Mouse (Mus musculus) spleen, adult 2 months (tissue): ENCODE results near the gene App. TPM values are rescaled to one million over a fixed set of nuclear protein-coding genes. Genes with fewer than 3 reads are reported as not detected.

Experiments
- DNase-seq, 2 experiments: peaks; one replicate each; pipeline versions ENCODE4 v3.0.0 to v3.0.0-alpha.2; 2012 to 2021; ENCODE audit warnings: low spot score in 2 of 2, low read depth in 1 of 2
- H3K27ac ChIP-seq: fragments of 200-500 bp; 2 replicates; pipeline ENCODE4 v1.5.1; 2012; ENCODE audit warnings: low read length, inconsistent platforms; ENCODE audit not compliant: insufficient read depth
- H3K27me3 ChIP-seq: fragments of 200-500 bp; 2 replicates; pipeline ENCODE4 v1.6.1; 2012; ENCODE audit warnings: mild to moderate bottlenecking, moderate library complexity, low read length, inconsistent platforms; ENCODE audit not compliant: control insufficient read depth, insufficient read depth
- H3K36me3 ChIP-seq: fragments of 200-500 bp; 2 replicates; pipeline ENCODE4 v1.6.1; 2012; ENCODE audit warnings: mild to moderate bottlenecking, low read length, inconsistent platforms; ENCODE audit not compliant: control insufficient read depth, insufficient read depth
- H3K4me1 ChIP-seq: fragments of 200-500 bp; 2 replicates; pipeline ENCODE4 v1.6.1; 2011; ENCODE audit warnings: inconsistent platforms; ENCODE audit not compliant: control insufficient read depth, insufficient read depth, insufficient read length
- H3K4me3 ChIP-seq: fragments of 200-500 bp; 2 replicates; pipeline ENCODE4 v1.5.1; 2011; ENCODE audit warnings: mild to moderate bottlenecking, inconsistent platforms; ENCODE audit not compliant: insufficient read depth, insufficient read length; ENCODE audit errors: extremely low read depth
- CTCF ChIP-seq: fragments of 200-500 bp; IDR thresholded peaks from 2 replicates; pipeline ENCODE4 v1.5.1; 2011; ENCODE audit warnings: mild to moderate bottlenecking, inconsistent platforms; ENCODE audit not compliant: insufficient read depth, insufficient read length, insufficient replicate concordance; ENCODE audit errors: extremely low read depth
- POLR2A ChIP-seq: fragments of 200-500 bp; IDR thresholded peaks from 2 replicates; pipeline ENCODE4 v1.6.1; 2011; ENCODE audit warnings: low read depth, low read length, inconsistent platforms
- WGBS: fragments of 180-500 bp; shearing (Covaris S2); methylation state at CpG from one replicate; pipeline ENCODE4 v1.1.7; 2018; 5-methylcytosine and 5-hydroxymethylcytosine counted together
- polyA plus RNA-seq: library from polyadenylated mRNA; depleted of rRNA; stranded (reverse); fragments of >200 nt; gene quantifications from 2 replicates; pipeline ENCODE4 v1.2.3, GENCODE M21; 2012

The App gene
- polyA plus RNA-seq, 1 experiment: 80.0 TPM

DNA sequence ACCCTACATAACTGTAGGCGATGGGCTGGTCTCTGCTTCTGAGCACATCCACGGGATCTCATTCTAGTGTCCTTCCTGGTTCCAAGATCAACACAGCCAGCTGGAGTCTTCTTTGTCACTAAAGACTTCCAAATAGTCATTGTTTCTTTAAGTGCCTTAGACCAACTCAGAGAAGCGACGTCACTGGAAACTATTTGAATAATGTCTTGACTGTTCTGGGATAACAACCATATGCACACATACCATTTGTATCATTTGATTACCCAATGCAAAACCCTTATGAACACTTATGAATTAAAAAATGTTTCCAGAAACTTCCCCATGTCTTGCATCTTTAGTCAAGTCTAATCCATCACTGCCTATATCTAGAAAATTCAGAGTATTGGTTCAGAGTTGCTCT is 37.5 kb downstream of the App start:
- TF ChIP-seq POLR2A (no peak), CTCF (no peak)
- WGBS: 91% methylated on average over 4 of the region's 4 CpGs
- H3K27ac ChIP-seq: no peak overlapping the region
- no peaks in the 10 kb centered on the region for H3K27me3 ChIP-seq
- no peak overlapping the region for H3K4me3 ChIP-seq
- DNase-seq: no peak
- no peaks in the 10 kb centered on the region for H3K4me1 ChIP-seq
- H3K36me3 ChIP-seq: no peaks in the 10 kb centered on the region

DNA sequence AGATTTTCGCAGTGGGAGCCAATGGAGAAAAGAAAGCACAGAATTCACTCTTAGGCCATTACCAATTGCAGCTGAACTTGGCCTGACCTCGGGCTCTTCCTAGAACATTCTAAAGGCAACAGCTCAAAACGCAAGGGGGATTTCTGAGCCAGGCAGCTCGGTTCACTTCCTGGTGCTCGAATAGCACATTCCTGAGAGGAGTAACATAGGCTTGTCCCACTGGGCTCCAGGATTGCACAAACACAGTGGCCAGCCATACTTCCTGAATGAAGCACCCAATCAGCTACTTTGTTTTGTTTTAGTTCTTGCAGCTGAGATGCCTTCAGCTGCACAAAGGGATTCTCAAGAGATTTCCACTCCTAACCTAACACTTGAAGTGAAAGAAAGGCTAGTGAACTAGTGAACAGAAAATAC is 40.1 kb downstream of the App start:
- no peak for DNase-seq
- no peak for TF ChIP-seq CTCF
- no peak for TF ChIP-seq POLR2A
- no peak overlapping the region for H3K27ac ChIP-seq
- no peak overlapping the region for H3K4me3 ChIP-seq
- no peaks in the 10 kb centered on the region for H3K4me1 ChIP-seq
- WGBS: 59% methylated on average over 5 of the region's 5 CpGs
- H3K36me3 ChIP-seq: no peaks in the 10 kb centered on the region
- H3K27me3 ChIP-seq: no peaks in the 10 kb centered on the region

DNA sequence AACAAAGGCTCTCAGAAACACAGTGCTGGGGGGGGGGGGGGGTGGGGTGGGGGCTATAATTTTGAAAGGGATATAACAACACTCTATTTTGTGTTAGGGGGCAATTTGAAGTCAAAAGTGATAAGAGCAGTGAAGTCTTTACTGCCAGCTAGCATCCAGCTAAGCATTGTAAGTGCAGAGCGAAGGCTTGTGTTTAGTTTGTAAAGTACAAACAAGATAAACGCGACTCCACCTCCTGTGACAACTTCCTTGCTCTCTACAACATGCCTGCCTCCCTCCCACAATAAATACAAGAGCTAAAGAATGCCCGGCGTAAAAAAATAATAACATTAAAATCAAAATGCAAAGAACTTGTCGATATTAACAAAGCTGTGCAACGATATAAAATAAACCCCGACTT is 40.5 kb downstream of the App start:
- DNase-seq: no peak
- TF ChIP-seq POLR2A: no peak
- TF ChIP-seq CTCF: no peak
- H3K27me3 ChIP-seq: no peaks in the 10 kb centered on the region
- no peak overlapping the region for H3K4me3 ChIP-seq
- no peak overlapping the region for H3K27ac ChIP-seq
- no peaks in the 10 kb centered on the region for H3K4me1 ChIP-seq
- no peaks in the 10 kb centered on the region for H3K36me3 ChIP-seq
- WGBS: 77% methylated on average over 8 of the region's 8 CpGs

DNA sequence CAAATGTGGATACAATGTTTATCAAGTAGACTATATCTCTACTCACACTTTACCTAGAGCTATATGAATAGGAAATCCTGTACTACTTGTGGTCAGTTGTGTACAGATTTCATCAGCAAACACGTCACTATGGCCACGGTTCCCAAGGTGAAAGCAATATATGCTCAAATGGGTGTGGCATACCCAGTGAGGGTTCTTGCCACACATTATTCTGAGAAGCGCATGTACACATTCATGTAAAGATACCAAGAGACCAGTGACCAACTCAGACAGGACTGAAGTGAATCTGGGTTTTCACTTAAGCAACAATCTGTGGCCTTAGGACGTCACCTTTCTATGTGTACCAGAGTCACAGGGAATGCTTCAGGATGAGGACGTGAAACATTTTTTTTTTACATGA is 41.4 kb downstream of the App start:
- H3K4me1 ChIP-seq: no peaks in the 10 kb centered on the region
- 85% methylated on average over 5 of the region's 5 CpGs for WGBS
- no peak overlapping the region for H3K4me3 ChIP-seq
- TF ChIP-seq CTCF (no peak), POLR2A (no peak)
- no peaks in the 10 kb centered on the region for H3K36me3 ChIP-seq
- H3K27me3 ChIP-seq: no peaks in the 10 kb centered on the region
- no peak overlapping the region for H3K27ac ChIP-seq
- no peak for DNase-seq

DNA sequence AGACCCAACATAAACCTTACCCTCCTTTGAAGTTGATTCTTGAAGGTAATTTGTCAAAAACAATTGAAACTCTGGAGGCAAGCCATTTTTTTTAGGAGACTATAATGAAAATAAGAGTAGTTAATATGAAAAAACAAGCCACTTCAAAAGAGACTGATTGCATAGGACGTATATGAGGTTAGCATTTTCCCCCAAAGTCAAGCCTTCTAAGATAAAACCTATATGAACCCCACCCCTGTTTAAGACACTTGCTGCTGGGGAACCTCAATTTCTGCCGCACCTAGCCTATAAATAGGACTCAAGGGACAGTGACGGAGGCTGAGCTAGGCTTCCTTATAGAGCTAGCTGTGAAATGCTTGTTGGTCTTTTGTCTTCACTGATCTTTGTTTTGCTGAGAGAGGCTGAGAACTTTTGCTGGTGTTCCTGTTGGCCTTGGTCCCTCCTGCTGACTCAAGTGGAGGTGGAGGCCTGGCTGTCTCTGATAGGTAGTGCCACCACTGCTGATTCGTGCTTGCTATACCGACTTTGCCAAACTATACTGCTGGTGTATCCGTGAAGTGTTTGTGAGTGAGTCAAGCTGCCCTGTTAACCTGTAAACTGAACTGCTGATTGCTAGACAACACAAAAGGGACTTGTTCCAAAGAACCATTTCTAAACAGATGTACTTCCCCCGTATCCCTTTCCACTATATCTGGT is 42.6 kb downstream of the App start:
- Histone ChIP-seq H3K4me3 (no peak overlapping the region), H3K27ac (no peak overlapping the region), H3K36me3 (no peaks in the 10 kb centered on the region), H3K4me1 (no peaks in the 10 kb centered on the region), H3K27me3 (no peaks in the 10 kb centered on the region)
- WGBS: 88% methylated on average over 7 of the region's 7 CpGs
- no peak for TF ChIP-seq POLR2A
- no peak for TF ChIP-seq CTCF
- DNase-seq: no peak

DNA sequence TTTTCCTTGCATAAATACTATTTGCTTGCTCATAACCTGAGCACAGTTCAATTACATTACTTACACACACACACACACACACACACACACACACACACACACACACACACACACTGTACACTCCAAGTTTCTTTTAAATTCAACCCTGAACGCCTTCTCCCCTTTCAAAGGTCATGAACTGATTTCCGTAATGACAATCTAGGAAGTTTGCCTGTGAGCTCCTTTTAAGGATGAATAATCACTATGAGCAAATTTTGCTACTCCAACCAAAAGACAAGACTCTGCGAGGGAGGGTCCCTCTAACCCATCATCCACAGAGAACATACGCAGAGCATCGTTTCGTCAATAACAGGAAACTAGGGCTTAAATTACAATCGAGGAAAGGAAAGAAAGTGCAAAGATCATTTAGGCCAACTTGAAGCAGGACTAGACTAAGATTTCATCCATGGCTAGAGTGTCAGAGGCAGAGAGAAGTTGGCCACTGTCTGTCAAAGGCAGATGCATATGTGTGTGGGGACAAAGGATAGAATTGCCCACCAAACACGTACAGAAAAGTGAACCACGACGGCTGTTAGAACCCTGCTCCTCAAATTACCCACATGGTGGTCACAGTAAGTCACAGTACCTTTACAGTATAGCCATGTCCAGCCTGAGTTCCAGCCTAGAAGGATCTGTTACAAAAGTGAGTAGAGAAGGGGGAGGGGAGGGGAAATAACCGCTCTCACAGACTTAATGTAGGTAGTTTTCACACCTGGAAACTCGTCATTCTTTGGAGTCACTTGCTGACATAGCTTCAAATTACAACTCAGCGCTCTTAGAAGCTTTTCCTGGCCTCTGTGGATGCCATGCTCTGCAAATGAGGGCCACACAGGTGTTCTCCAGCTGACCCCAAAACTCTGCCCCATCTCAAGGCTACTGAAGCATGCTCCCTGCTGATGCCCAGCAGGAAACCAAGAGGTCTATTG is 44.6 kb downstream of the App start:
- DNase-seq: no peak
- WGBS: 77% methylated on average over 13 of the region's 13 CpGs
- Histone ChIP-seq H3K27me3 (no peaks in the 10 kb centered on the region), H3K4me3 (no peak overlapping the region), H3K4me1 (no peaks in the 10 kb centered on the region), H3K36me3 (no peaks in the 10 kb centered on the region), H3K27ac (no peak overlapping the region)
- TF ChIP-seq CTCF: no peak
- no peak for TF ChIP-seq POLR2A

DNA sequence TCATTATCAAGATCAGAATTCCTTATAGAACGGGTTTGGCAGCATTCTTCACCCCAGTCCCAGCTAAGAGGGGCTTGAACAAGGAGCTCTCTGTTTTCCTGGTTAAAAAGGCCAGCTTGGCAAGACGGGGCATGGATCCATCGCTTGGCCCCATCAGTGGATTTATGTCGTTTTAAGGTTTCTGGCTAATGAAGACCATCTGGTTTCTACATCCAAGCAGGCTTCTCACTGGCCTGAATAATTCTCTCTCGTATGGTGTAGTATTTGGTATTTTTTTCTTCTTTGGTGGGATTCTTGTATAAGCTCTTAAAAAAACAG is 45.3 kb downstream of the App start:
- no peaks in the 10 kb centered on the region for H3K27me3 ChIP-seq
- DNase-seq: no peak
- H3K27ac ChIP-seq: no peak overlapping the region
- H3K36me3 ChIP-seq: no peaks in the 10 kb centered on the region
- 80% methylated on average over 5 of the region's 5 CpGs for WGBS
- TF ChIP-seq POLR2A (no peak), CTCF (no peak)
- no peak overlapping the region for H3K4me3 ChIP-seq
- no peaks in the 10 kb centered on the region for H3K4me1 ChIP-seq
